Mouse (Mus musculus): ENCODE data around the gene Cbr1. TPM values are rescaled to one million over a fixed set of nuclear protein-coding genes. Genes with fewer than 3 reads are reported as not detected.

Gene Cbr1
- total RNA-seq, 2 experiments from 2014 or later, result 57.6 to 58.1 TPM

Other genes starting within 250 kb of the Cbr1 start
- 10 to 100 TPM; 13.7 to 14.5 TPM for gene Setd4, start 1.8 kb upstream of the Cbr1 start, total RNA-seq (2021)
- 1 to 10 TPM; 1.6 to 2.5 TPM for gene Gm5678, start 22.2 kb downstream of the Cbr1 start, total RNA-seq (2021)
- gene Cbr3, start 77.4 kb downstream of the Cbr1 start, total RNA-seq (2021), result 1 to 10 TPM; 7.3 to 8.1 TPM
- gene Dop1b, start 106.1 kb downstream of the Cbr1 start, total RNA-seq (2021), result 10 to 100 TPM; 94.6 to 97.1 TPM
- 10 to 100 TPM; 38.0 to 45.6 TPM for gene Morc3, start 226.3 kb downstream of the Cbr1 start, total RNA-seq (2021)

All from left cerebral cortex, postnatal 4 days (tissue).